Mouse (Mus musculus) cortical plate, adult 2 months (tissue): Measurements from ENCODE around the gene Psmb7. TPM values are rescaled to one million over a fixed set of nuclear protein-coding genes. Genes with fewer than 3 reads are reported as not detected.

ENCODE experiments used
- H3K27ac ChIP-seq: fragments of 200-500 bp; 2 replicates; pipeline ENCODE4 v1.5.1; 2012; ENCODE audit warnings: low read length, control low read depth, inconsistent platforms; ENCODE audit not compliant: insufficient read depth
- H3K4me1 ChIP-seq: fragments of 200-500 bp; 2 replicates; pipeline ENCODE4 v1.6.1; 2011; ENCODE audit warnings: low read length; ENCODE audit not compliant: control insufficient read depth, insufficient read depth
- H3K4me3 ChIP-seq: fragments of 200-500 bp; 2 replicates; pipeline ENCODE4 v1.5.1; 2011; ENCODE audit warnings: mild to moderate bottlenecking, low read length, control low read depth; ENCODE audit not compliant: insufficient read depth
- CTCF ChIP-seq: fragments of 200-500 bp; IDR thresholded peaks from 2 replicates; pipeline ENCODE4 v1.5.1; 2011; ENCODE audit warnings: mild to moderate bottlenecking, control low read depth, low read length; ENCODE audit not compliant: insufficient read depth; ENCODE audit errors: extremely low read depth
- POLR2A ChIP-seq: fragments of 200-500 bp; IDR thresholded peaks from 2 replicates; pipeline ENCODE4 v1.6.1; 2011; ENCODE audit warnings: mild to moderate bottlenecking, low read length, control low read depth; ENCODE audit not compliant: insufficient read depth; ENCODE audit errors: extremely low read depth
- polyA plus RNA-seq: library from polyadenylated mRNA; depleted of rRNA; stranded (reverse); fragments of >200 nt; gene quantifications from 2 replicates; pipeline ENCODE4 v1.2.3, GENCODE M21; 2012

The Psmb7 gene
- polyA plus RNA-seq, 1 experiment, result 242 TPM

GRCm38 (mm10) chr2:38619777-38620176 is 24.1 kb downstream of the Psmb7 start:
- TF ChIP-seq CTCF (no peak), POLR2A (no peak)
- Histone ChIP-seq H3K4me3 (no peak overlapping the region), H3K4me1 (peaks cover 16% of the 10 kb centered on the region), H3K27ac (no peak overlapping the region)

DNA sequence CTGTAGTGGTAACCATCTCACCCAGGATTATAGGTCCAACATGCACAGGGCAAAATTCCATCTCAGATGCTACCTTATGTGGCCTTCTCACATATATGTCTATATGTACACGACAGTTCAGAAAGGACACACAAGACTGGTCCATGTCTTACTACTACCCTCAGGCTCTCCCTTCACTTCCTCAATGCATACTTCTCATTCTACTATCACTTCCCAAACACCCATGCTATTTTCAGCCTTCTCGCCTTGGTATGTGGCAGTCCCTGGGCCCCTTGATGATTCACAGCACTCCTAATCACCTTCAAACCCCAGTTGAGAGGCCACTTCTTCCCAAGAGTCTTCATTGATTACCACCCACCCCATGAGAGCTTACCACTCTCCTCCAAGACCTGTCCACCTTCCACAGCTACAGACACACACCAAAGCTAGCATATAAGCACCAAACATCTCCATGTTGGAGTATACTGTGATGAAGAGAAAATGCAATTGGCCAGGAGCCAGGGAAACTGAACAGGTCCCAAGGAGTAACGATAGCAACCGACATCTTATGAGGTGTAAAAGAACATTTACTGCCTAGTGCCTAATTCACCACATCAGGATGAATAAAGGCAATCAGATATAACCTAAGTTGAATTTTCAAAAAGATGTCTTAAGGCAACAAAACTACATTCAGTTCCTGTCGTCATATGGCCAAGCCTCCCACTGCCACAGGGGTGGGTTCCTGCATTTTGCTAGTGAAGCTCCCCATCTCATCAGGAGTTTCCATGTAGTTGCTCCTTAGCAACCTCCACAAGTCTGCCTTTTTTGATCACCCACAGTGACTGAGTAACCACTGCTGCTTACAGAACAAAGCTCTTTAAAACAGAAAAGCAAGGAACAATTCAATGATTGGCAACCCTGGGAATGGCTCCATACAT is 26.7 kb downstream of the Psmb7 start:
- H3K4me1 ChIP-seq, result peaks cover 16% of the 10 kb centered on the region
- H3K27ac ChIP-seq, result no peak overlapping the region
- H3K4me3 ChIP-seq, result no peak overlapping the region
- no peak for TF ChIP-seq POLR2A
- TF ChIP-seq CTCF, result no peak

GRCm38 (mm10) chr2:38616072-38616471 is 27.8 kb downstream of the Psmb7 start:
- TF ChIP-seq CTCF (peak; percentile 23; the same call in 1 of the 2 replicates), POLR2A (no peak)
- peaks cover 14% of the 10 kb centered on the region for H3K4me1 ChIP-seq
- H3K27ac ChIP-seq, result no peak overlapping the region
- no peak overlapping the region for H3K4me3 ChIP-seq

DNA sequence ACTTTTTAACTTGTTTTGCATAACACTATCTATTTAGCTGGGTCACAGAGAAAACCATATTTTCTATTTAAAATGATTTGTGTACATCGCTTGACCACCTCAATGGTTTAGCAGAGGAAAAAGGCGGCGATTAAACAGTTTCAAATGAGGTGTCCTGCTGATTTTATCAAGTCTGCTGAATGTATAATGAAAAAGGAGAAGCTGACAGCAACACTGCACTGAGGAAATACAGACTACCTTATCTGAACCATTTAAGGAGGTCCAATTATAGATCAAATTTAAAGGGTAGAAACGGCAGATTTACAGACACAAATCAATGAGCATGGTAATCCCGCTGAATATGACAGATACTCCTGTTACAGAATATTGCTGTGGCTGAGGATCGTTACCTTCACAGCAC is 29.4 kb downstream of the Psmb7 start:
- Histone ChIP-seq H3K4me3 (no peak overlapping the region), H3K27ac (no peak overlapping the region), H3K4me1 (peaks cover 14% of the 10 kb centered on the region)
- no peak for TF ChIP-seq CTCF
- TF ChIP-seq POLR2A, result no peak

- TF ChIP-seq CTCF, result no peak
- no peak for TF ChIP-seq POLR2A
- Histone ChIP-seq H3K27ac (no peak overlapping the region), H3K4me1 (peaks cover 16% of the 10 kb centered on the region), H3K4me3 (no peak overlapping the region)
These were observed 30.3 kb downstream of the Psmb7 start for GRCm38 (mm10) chr2:38613576-38613975.

DNA sequence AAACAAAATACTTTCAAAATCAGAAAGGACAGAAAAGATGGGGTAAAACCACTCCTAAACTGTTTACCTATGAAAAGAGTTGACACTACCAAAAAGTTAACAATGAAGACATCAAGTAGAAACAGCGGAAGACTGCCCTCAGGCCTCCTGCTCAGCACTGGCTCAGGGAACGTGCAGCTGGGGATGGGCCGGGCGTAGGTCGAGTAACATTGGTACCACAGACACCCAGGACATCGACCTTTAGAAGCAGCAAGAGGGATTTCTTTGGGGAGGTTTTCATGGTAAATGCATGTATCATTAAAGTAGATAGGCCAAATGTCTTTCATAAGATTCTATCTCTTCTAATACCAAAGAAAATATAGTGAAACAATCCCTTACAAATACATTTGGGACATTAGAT is 31.3 kb downstream of the Psmb7 start:
- H3K4me3 ChIP-seq, result no peak overlapping the region
- no peak overlapping the region for H3K27ac ChIP-seq
- H3K4me1 ChIP-seq, result peaks cover 14% of the 10 kb centered on the region
- TF ChIP-seq CTCF (no peak), POLR2A (no peak)

DNA sequence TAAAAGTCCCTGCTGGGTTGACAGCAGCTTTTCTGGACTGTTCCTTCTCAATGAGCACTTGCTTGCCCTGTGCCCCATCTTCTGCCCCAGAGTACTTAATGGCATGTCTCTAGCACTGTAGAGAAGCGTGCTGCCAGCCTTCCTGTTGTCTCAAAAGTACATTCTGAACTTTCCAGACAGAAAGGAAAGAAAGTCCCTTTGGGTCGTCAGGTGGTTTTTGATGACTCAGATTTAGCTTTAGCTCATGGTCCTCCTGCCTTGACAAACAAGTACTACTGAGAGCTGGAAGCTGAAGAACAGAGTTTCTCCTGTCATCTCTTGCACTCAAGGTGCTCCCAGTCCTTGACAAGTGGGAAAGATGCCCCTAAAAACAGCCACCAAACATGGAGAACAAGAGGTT is 33.7 kb downstream of the Psmb7 start:
- Histone ChIP-seq H3K4me1 (peaks cover 5% of the 10 kb centered on the region), H3K27ac (no peak overlapping the region), H3K4me3 (no peak overlapping the region)
- TF ChIP-seq POLR2A (no peak), CTCF (no peak)

DNA sequence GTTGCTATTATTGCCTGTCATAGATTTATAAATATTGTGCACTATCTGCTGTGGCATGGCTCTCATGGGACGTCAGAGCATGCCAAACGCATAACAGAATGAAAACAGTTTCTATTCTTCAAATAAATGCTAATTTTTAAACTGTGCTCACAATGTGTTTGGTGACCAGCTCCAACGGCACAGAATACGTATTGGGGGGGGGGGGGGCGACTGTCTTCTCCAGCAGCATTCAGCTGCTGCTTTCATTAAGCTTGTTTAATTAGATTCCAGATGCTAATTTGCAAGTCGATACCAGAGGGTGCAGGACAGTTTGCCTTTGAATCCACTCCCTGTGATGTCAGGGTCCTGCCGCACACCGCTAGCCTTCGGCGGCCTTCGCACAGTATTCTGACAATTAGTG is 34.6 kb downstream of the Psmb7 start:
- Histone ChIP-seq H3K4me3 (no peak overlapping the region), H3K27ac (no peak overlapping the region), H3K4me1 (peaks cover 5% of the 10 kb centered on the region)
- TF ChIP-seq POLR2A (no peak), CTCF (no peak)

- Histone ChIP-seq H3K4me3 (no peak overlapping the region), H3K27ac (no peak overlapping the region), H3K4me1 (peaks cover 5% of the 10 kb centered on the region)
- no peak for TF ChIP-seq POLR2A
- no peak for TF ChIP-seq CTCF
These were observed 35.0 kb downstream of the Psmb7 start for GRCm38 (mm10) chr2:38608831-38609309.

GRCm38 (mm10) chr2:38607716-38608115 is 36.2 kb downstream of the Psmb7 start:
- peaks cover 4% of the 10 kb centered on the region for H3K4me1 ChIP-seq
- TF ChIP-seq CTCF (no peak), POLR2A (no peak)
- H3K27ac ChIP-seq, result no peak overlapping the region
- no peak overlapping the region for H3K4me3 ChIP-seq
